Mouse (Mus musculus): ENCODE measurements around the gene Ubxn1. TPM values are rescaled to one million over a fixed set of nuclear protein-coding genes. Genes with fewer than 3 reads are reported as not detected.

Ubxn1 gene
- polyA plus RNA-seq, 1 experiment from 2014 or later, result 162 TPM

- Histone ChIP-seq H3K9ac (replicated peaks; ENCODE audit: low read depth, low read length) (peak overlapping the region; percentile 97; the same call in 1 of the 2 replicates), H3K36me3 (ENCODE audit: control insufficient read depth, insufficient read depth, low read length) (peaks cover 26% of the 10 kb centered on the region), H3K9me3 (ENCODE audit: control insufficient read depth, low read depth, low read length) (no peaks in the 10 kb centered on the region), H3K4me1 (ENCODE audit: control insufficient read depth, insufficient read depth, low read length) (peaks cover 7% of the 10 kb centered on the region), H3K27me3 (ENCODE audit: control insufficient read depth, insufficient read depth, low read length) (no peaks in the 10 kb centered on the region), H3K4me2 (replicated peaks; ENCODE audit: low read depth, low read length) (peak overlapping the region; percentile 44), H3K4me3 (ENCODE audit: low read depth, low read length) (peak overlapping the region; percentile 64), H3K27ac (ENCODE audit: low read length) (peak overlapping the region; percentile 39; the same call in 1 of the 2 replicates)
- WGBS, result 38% methylated on average over 9 of the region's 9 CpGs
- ATAC-seq (ENCODE audit: insufficient number of reproducible peaks, insufficient read depth, low FRiP score, low read depth), result no peak
Measured at GRCm38 (mm10) chr19:8870838-8871237, 458 bp upstream of the Ubxn1 start.

GRCm38 (mm10) chr19:8872266-8872840 lies 1.1 kb downstream of the Ubxn1 start:
- Histone ChIP-seq H3K4me3 (ENCODE audit: low read depth, low read length) (peak overlapping the region; percentile 64), H3K27me3 (ENCODE audit: control insufficient read depth, insufficient read depth, low read length) (no peaks in the 10 kb centered on the region), H3K36me3 (ENCODE audit: control insufficient read depth, insufficient read depth, low read length) (peaks cover 31% of the 10 kb centered on the region), H3K4me1 (ENCODE audit: control insufficient read depth, insufficient read depth, low read length) (peaks cover 7% of the 10 kb centered on the region), H3K9me3 (ENCODE audit: control insufficient read depth, low read depth, low read length) (no peaks in the 10 kb centered on the region), H3K4me2 (replicated peaks; ENCODE audit: low read depth, low read length) (peak overlapping the region; percentile 77), H3K27ac (ENCODE audit: low read length) (peak overlapping the region; percentile 77; the same call in 1 of the 2 replicates), H3K9ac (replicated peaks; ENCODE audit: low read depth, low read length) (peak overlapping the region; percentile 97)
- whole genome bisulfite sequencing, result 58% methylated on average over 10 of the region's 10 CpGs
- no peak for ATAC-seq (ENCODE audit: insufficient number of reproducible peaks, insufficient read depth, low FRiP score, low read depth)

GRCm38 (mm10) chr19:8875031-8875430 lies 3.7 kb downstream of the Ubxn1 start:
- no peak for ATAC-seq (ENCODE audit: insufficient number of reproducible peaks, insufficient read depth, low FRiP score, low read depth)
- WGBS, result 95% methylated on average over 7 of the region's 7 CpGs
- H3K27me3 ChIP-seq (ENCODE audit: control insufficient read depth, insufficient read depth, low read length), result no peaks in the 10 kb centered on the region
- peaks cover 36% of the 10 kb centered on the region for H3K36me3 ChIP-seq (ENCODE audit: control insufficient read depth, insufficient read depth, low read length)
- H3K9me3 ChIP-seq (ENCODE audit: control insufficient read depth, low read depth, low read length), result no peaks in the 10 kb centered on the region
- H3K4me3 ChIP-seq (ENCODE audit: low read depth, low read length), result no peak overlapping the region
- peaks cover 7% of the 10 kb centered on the region for H3K4me1 ChIP-seq (ENCODE audit: control insufficient read depth, insufficient read depth, low read length)
- no peak overlapping the region for H3K9ac ChIP-seq (replicated peaks; ENCODE audit: low read depth, low read length)
- no peak overlapping the region for H3K4me2 ChIP-seq (replicated peaks; ENCODE audit: low read depth, low read length)
- no peak overlapping the region for H3K27ac ChIP-seq (ENCODE audit: low read length)

- Histone ChIP-seq H3K36me3 (ENCODE audit: control insufficient read depth, insufficient read depth, low read length) (peaks cover 13% of the 10 kb centered on the region), H3K27me3 (ENCODE audit: control insufficient read depth, insufficient read depth, low read length) (no peaks in the 10 kb centered on the region), H3K9me3 (ENCODE audit: control insufficient read depth, low read depth, low read length) (no peaks in the 10 kb centered on the region), H3K4me3 (ENCODE audit: low read depth, low read length) (peak within 1 kb of the TSS; percentile 85), H3K4me2 (replicated peaks; ENCODE audit: low read depth, low read length) (peak within 1 kb of the TSS; percentile 84), H3K27ac (ENCODE audit: low read length) (peak within 1 kb of the TSS; percentile 85), H3K9ac (replicated peaks; ENCODE audit: low read depth, low read length) (peak within 1 kb of the TSS; percentile 83), H3K4me1 (ENCODE audit: control insufficient read depth, insufficient read depth, low read length) (no peaks in the 10 kb centered on the region)
- peak; percentile 96 for ATAC-seq (ENCODE audit: insufficient number of reproducible peaks, insufficient read depth, low FRiP score, low read depth)
- under 1% methylated on average over 42 of the region's 42 CpGs for WGBS
Measured at GRCm38 (mm10) chr19:8880311-8881033, 9.2 kb downstream of the Ubxn1 start, which contains the start of gene Uqcc3. Gene Uqcc3, minus strand, starts transcription at chr19:8880923.

GRCm38 (mm10) chr19:8881034-8881392 lies 9.7 kb downstream of the Ubxn1 start:
- no peak for ATAC-seq (ENCODE audit: insufficient number of reproducible peaks, insufficient read depth, low FRiP score, low read depth)
- H3K4me2 ChIP-seq (replicated peaks; ENCODE audit: low read depth, low read length), result peak overlapping the region; percentile 84
- H3K27me3 ChIP-seq (ENCODE audit: control insufficient read depth, insufficient read depth, low read length), result no peaks in the 10 kb centered on the region
- H3K27ac ChIP-seq (ENCODE audit: low read length), result no peak overlapping the region
- no peaks in the 10 kb centered on the region for H3K4me1 ChIP-seq (ENCODE audit: control insufficient read depth, insufficient read depth, low read length)
- 14% methylated on average over 3 of the region's 3 CpGs for WGBS
- H3K9ac ChIP-seq (replicated peaks; ENCODE audit: low read depth, low read length), result peak overlapping the region; percentile 83; the same call in 1 of the 2 replicates
- peaks cover 9% of the 10 kb centered on the region for H3K36me3 ChIP-seq (ENCODE audit: control insufficient read depth, insufficient read depth, low read length)
- H3K9me3 ChIP-seq (ENCODE audit: control insufficient read depth, low read depth, low read length), result no peaks in the 10 kb centered on the region
- H3K4me3 ChIP-seq (ENCODE audit: low read depth, low read length), result peak overlapping the region; percentile 85

- Histone ChIP-seq H3K27ac (ENCODE audit: low read length) (no peak within 1 kb of the TSS), H3K36me3 (ENCODE audit: control insufficient read depth, insufficient read depth, low read length) (no peaks in the 10 kb centered on the region; the same call in 1 of the 2 replicates), H3K4me3 (ENCODE audit: low read depth, low read length) (no peak within 1 kb of the TSS), H3K27me3 (ENCODE audit: control insufficient read depth, insufficient read depth, low read length) (no peaks in the 10 kb centered on the region), H3K4me1 (ENCODE audit: control insufficient read depth, insufficient read depth, low read length) (0 out of 2 replicates have a peak, but pooled peaks cover 4% of the 10 kb centered on the region), H3K9ac (replicated peaks; ENCODE audit: low read depth, low read length) (no peak within 1 kb of the TSS), H3K9me3 (ENCODE audit: control insufficient read depth, low read depth, low read length) (no peaks in the 10 kb centered on the region), H3K4me2 (replicated peaks; ENCODE audit: low read depth, low read length) (no peak within 1 kb of the TSS)
- ATAC-seq (ENCODE audit: insufficient number of reproducible peaks, insufficient read depth, low FRiP score, low read depth), result no peak
- 78% methylated on average over 3 of the region's 3 CpGs for WGBS
Measured at GRCm38 (mm10) chr19:8883616-8884015, 12.3 kb downstream of the Ubxn1 start, which contains the start of the genes Lbhd1 and Gm49403. Gene Lbhd1, plus strand, starts transcription at chr19:8883732. Gene Gm49403, plus strand, starts transcription at chr19:8883930.

- H3K4me2 ChIP-seq (replicated peaks; ENCODE audit: low read depth, low read length), result peak overlapping the region; percentile 64
- 55% methylated on average over 1 of the region's 1 CpGs for WGBS
Measured at GRCm38 (mm10) chr19:8886916-8887584, 15.8 kb downstream of the Ubxn1 start.

More at GRCm38 (mm10) chr19:8886916-8887584, 15.8 kb downstream of the Ubxn1 start:
- H3K9ac ChIP-seq (replicated peaks; ENCODE audit: low read depth, low read length), result no peak overlapping the region
- H3K36me3 ChIP-seq (ENCODE audit: control insufficient read depth, insufficient read depth, low read length), result peaks cover 9% of the 10 kb centered on the region
- 0 out of 2 replicates have a peak, but pooled peaks cover 10% of the 10 kb centered on the region for H3K4me1 ChIP-seq (ENCODE audit: control insufficient read depth, insufficient read depth, low read length)
- H3K27ac ChIP-seq (ENCODE audit: low read length), result peak overlapping the region; percentile 85; the same call in 1 of the 2 replicates
- no peak for ATAC-seq (ENCODE audit: insufficient number of reproducible peaks, insufficient read depth, low FRiP score, low read depth)
- H3K27me3 ChIP-seq (ENCODE audit: control insufficient read depth, insufficient read depth, low read length), result no peaks in the 10 kb centered on the region
- H3K4me3 ChIP-seq (ENCODE audit: low read depth, low read length), result peak overlapping the region; percentile 59
- H3K9me3 ChIP-seq (ENCODE audit: control insufficient read depth, low read depth, low read length), result no peaks in the 10 kb centered on the region
